Mouse (Mus musculus) olfactory bulb, adult 2 months (tissue): ENCODE data around the gene Gm21970.

Source experiments
- CTCF ChIP-seq: fragments of 200-500 bp; IDR thresholded peaks from 2 replicates; pipeline ENCODE4 v1.5.1; 2012; ENCODE audit warnings: low read depth, mild to moderate bottlenecking, low read length, moderate library complexity; ENCODE audit not compliant: insufficient read depth
- POLR2A ChIP-seq: fragments of 200-500 bp; IDR thresholded peaks from 2 replicates; pipeline ENCODE4 v1.6.1; 2012; ENCODE audit warnings: mild to moderate bottlenecking, low read depth, low read length, moderate library complexity; ENCODE audit not compliant: insufficient read depth

DNA sequence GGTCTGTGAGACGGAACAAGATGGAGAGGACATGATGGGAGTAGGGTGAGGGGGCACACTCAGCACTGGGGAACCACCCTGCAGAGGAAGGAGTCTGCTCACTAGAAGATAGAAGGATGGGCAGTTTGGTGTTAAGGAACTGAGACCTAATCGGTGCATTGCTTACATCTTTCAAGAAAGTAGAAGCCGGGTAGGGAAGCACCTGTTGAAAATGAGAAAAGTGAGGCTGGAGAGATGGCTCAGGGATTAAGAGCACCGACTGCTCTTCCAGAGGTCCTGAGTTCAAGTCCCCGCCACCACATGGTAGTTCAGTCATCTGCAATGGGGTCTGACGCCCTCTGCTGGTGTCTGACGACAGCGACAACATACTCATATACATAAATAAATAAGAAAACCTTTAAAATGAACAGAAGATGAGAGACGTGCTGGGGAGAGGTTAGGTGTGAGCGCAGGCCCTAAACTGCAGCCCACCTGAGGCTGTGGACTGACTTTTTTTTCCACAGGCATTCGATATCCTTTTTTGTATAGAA lies 68.4 kb downstream of the Gm21970 start:
- no peak for TF ChIP-seq CTCF
- TF ChIP-seq POLR2A = no peak
